Mouse (Mus musculus) heart, embryonic 15.5 days (tissue): ENCODE data around the gene Hist2h2aa1. TPM values are rescaled to one million over a fixed set of nuclear protein-coding genes. Genes with fewer than 3 reads are reported as not detected.
A peak's percentile ranks its signal among the peaks of the same experiment; 100 is the strongest.
"Not testable (repeated sequence)": the region's sequence is repeated elsewhere in the genome, so short reads cannot be mapped to it uniquely, and the experiment has no call there.

Experiments
- ATAC-seq: fragments of 200-750 bp; cut with Nextera tagmentation; replicated peaks from 2 replicates; pipeline ENCODE4 v1.8.0; 2017; ENCODE audit warnings: low read depth, moderate TSS enrichment; ENCODE audit not compliant: insufficient number of reproducible peaks, insufficient read depth, low FRiP score
- H3K27ac ChIP-seq: fragments of 300-500 bp; sonication (generic); 2 replicates; pipeline ENCODE4 v1.5.1; 2015; ENCODE audit warnings: mild to moderate bottlenecking, inconsistent platforms
- H3K27me3 ChIP-seq: fragments of 300-500 bp; sonication (generic); 2 replicates; pipeline ENCODE4 v1.6.1; 2015; ENCODE audit warnings: inconsistent platforms
- H3K36me3 ChIP-seq: fragments of 300-500 bp; sonication (generic); 2 replicates; pipeline ENCODE4 v1.6.1; 2015; ENCODE audit warnings: mild to moderate bottlenecking, inconsistent platforms
- H3K4me1 ChIP-seq: fragments of 300-500 bp; sonication (generic); replicated peaks from 2 replicates; pipeline ENCODE4 v1.6.1; 2015; ENCODE audit warnings: inconsistent platforms
- H3K4me2 ChIP-seq: fragments of 300-500 bp; sonication (generic); 2 replicates; pipeline ENCODE4 v1.6.1; 2015; ENCODE audit warnings: inconsistent platforms, mild to moderate bottlenecking, moderate library complexity
- H3K4me3 ChIP-seq: fragments of 300-500 bp; sonication (generic); 2 replicates; pipeline ENCODE4 v1.5.1; 2015; ENCODE audit warnings: mild to moderate bottlenecking, inconsistent platforms
- H3K9ac ChIP-seq: fragments of 300-500 bp; sonication (generic); 2 replicates; pipeline ENCODE4 v1.6.1; 2015; ENCODE audit warnings: mild to moderate bottlenecking, inconsistent platforms
- H3K9me3 ChIP-seq: fragments of 300-500 bp; sonication (generic); replicated peaks from 2 replicates; pipeline ENCODE4 v1.6.1; 2016; ENCODE audit warnings: inconsistent platforms
- WGBS: fragments of 180-500 bp; shearing (Covaris S2); methylation state at CpG from one replicate; pipeline ENCODE4 v1.1.7; 2015; ENCODE audit warnings: mixed read lengths; 5-methylcytosine and 5-hydroxymethylcytosine counted together
- polyA plus RNA-seq: library from polyadenylated mRNA; unstranded; fragments of >200 nt; fragmentation: Nextera tagmentation; extraction: Ambion mirVana; gene quantifications from 2 replicates; pipeline ENCODE4 v1.2.1, GENCODE M21; 2015

The Hist2h2aa1 gene
- polyA plus RNA-seq, 1 experiment from 2014 or later: 15.1 TPM

DNA sequence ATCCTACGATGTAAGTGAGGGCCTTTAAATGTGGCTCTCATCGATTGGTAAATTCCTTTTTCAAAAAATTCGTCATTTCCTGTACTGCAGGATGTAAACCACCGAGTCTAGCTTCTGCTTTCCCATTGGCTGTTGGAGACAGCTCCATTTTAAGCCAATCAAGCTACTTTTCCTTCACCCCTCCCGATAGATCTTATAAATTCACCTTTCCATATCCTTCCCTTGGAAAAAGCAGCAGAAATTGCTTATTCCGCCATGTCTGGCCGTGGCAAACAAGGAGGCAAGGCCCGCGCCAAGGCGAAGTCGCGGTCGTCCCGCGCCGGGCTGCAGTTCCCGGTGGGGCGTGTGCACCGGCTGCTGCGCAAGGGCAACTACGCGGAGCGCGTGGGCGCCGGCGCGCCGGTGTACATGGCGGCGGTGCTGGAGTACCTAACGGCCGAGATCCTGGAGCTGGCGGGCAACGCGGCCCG is 25.6 kb upstream of the Hist2h2aa1 start, which contains the start of the genes Bola1 and Hist2h2ab:
Gene Bola1, minus strand, starts transcription at position 49 of the 470 bp plus-strand sequence.
Gene Hist2h2ab, plus strand, starts transcription at position 205 of the 470 bp plus-strand sequence.
- Histone ChIP-seq H3K27me3 (no peaks in the 10 kb centered on the region), H3K27ac (peak within 1 kb of the TSS; percentile 99), H3K9ac (peak within 1 kb of the TSS; percentile 79), H3K4me3 (peak within 1 kb of the TSS; percentile 68), H3K36me3 (no peaks in the 10 kb centered on the region), H3K4me2 (peak within 1 kb of the TSS; percentile 83), H3K4me1 (peaks cover 33% of the 10 kb centered on the region), H3K9me3 (no peaks in the 10 kb centered on the region)
- WGBS: 0% methylated on average over 37 of the region's 37 CpGs
- peak; percentile 75 for ATAC-seq

DNA sequence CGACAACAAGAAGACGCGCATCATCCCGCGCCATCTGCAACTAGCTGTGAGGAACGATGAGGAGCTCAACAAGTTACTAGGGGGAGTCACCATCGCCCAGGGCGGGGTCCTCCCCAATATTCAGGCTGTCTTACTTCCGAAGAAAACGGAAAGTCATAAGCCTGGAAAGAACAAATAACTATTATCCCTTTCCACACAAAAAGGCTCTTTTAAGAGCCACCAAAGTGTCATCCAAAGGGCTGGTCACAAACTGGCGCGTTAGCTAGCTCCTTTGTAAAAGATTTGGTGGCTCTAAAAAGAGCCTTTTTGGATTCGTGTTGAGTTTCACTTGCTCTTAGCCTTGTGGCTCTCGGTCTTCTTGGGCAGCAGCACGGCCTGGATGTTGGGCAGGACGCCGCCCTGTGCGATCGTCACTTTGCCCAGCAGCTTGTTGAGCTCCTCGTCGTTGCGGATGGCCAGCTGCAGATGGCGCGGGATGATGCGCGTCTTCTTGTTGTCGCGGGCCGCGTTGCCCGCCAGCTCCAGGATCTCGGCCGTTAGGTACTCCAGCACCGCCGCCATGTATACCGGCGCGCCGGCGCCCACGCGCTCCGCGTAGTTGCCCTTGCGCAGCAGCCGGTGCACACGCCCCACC is 25.0 kb upstream of the Hist2h2aa1 start:
- H3K27me3 ChIP-seq, ATAC-seq, H3K9me3 ChIP-seq, H3K36me3 ChIP-seq: not testable (repeated sequence)
- peaks cover 35% of the 10 kb centered on the region for H3K4me1 ChIP-seq
- peak overlapping the region; percentile 99 for H3K27ac ChIP-seq
- WGBS: 0% methylated on average over 40 of the region's 47 CpGs
- H3K4me3 ChIP-seq: peak overlapping the region; percentile 68
- peak overlapping the region; percentile 79 for H3K9ac ChIP-seq
- H3K4me2 ChIP-seq: peak overlapping the region; percentile 83

DNA sequence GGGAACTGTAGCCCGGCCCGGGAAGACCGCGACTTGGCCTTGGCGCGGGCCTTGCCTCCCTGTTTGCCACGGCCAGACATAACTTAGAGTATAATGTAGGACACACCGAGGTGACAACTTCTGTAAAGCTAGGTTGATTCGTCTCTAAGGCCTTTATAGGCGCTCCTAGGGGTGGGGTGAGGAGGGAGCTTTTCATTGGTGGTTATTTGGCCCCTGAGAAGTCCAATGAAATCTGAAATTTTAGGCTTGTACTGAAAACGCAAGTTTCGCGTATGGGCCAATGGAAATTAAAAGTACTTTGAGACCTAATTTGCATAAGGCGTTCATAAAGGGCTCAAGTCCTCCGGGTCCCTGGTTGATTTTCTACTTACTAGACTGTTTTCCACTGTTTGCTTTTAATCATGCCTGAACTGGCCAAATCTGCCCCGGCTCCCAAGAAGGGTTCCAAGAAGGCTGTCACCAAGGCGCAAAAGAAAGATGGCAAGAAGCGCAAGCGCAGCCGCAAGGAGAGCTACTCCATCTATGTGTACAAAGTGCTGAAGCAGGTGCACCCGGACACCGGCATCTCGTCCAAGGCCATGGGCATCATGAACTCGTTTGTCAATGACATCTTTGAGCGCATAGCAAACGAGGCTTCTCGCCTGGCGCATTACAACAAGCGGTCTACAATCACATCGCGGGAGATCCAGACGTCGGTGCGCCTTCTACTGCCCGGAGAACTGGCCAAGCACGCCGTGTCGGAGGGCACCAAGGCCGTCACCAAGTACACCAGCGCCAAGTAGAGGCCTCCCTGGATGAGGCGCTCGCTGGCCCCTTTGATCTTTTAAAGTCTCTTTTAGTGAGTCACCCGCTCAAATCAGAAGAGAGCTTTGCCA is 24.3 kb upstream of the Hist2h2aa1 start, which contains the start of the genes Hist2h2ac and Hist2h2be:
Gene Hist2h2ac, minus strand, starts transcription at position 116 of the 875 bp plus-strand sequence.
Gene Hist2h2be, plus strand, starts transcription at position 355 of the 875 bp plus-strand sequence.
- peak; percentile 91 for ATAC-seq
- Histone ChIP-seq H3K4me3 (peak within 1 kb of the TSS; percentile 68), H3K4me2 (peak within 1 kb of the TSS; percentile 83), H3K27me3 (no peaks in the 10 kb centered on the region), H3K9me3 (no peaks in the 10 kb centered on the region), H3K36me3 (no peaks in the 10 kb centered on the region), H3K9ac (peak within 1 kb of the TSS; percentile 79), H3K4me1 (peaks cover 35% of the 10 kb centered on the region), H3K27ac (peak within 1 kb of the TSS; percentile 99)
- WGBS: under 1% methylated on average over 43 of the region's 43 CpGs

DNA sequence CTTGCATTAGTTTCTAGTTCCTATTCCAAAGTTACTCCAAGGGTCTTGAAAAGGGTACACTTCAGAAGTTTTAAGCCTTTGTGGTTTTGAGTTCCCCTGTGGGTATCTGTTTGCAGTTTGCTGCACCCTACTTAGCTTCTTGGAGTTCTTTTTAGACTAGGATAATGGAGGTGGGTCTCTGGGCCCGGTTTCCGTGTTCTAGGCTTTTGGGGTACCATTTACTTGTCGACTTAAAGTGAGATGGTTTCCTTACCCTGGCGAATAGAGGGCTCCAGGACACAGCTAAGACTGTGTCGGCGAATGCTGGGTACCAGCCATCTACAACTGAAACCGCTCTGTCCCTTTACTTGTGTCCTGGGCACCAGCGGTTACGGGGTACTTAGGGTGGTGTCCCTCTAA is 23.7 kb upstream of the Hist2h2aa1 start:
- H3K36me3 ChIP-seq: no peaks in the 10 kb centered on the region
- WGBS: 29% methylated on average over 9 of the region's 9 CpGs
- peak overlapping the region; percentile 68 for H3K4me3 ChIP-seq
- H3K9ac ChIP-seq: peak overlapping the region; percentile 79
- no peak for ATAC-seq
- H3K4me2 ChIP-seq: peak overlapping the region; percentile 83
- H3K27ac ChIP-seq: peak overlapping the region; percentile 99
- peaks cover 35% of the 10 kb centered on the region for H3K4me1 ChIP-seq
- no peaks in the 10 kb centered on the region for H3K27me3 ChIP-seq
- H3K9me3 ChIP-seq: no peaks in the 10 kb centered on the region

DNA sequence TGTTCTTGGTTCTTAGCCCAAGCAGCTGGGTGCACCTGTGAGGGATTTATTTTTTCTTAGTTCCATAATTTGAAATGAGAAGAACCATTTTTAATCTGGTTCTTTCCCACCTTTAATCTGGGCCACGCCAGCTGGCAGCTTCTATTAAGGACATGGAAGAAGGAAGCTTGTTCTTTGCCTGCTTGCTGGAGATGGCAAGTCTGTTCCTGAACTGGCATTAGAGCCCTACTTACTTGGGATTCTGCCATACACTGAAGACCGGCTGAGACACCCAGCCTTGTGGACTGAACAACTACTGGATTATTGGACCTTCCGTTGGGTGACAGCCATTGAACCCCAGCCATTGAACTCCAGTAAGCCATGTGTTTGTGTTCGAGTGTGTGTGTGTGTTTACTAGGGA is 22.5 kb upstream of the Hist2h2aa1 start:
- Histone ChIP-seq H3K9me3 (no peaks in the 10 kb centered on the region), H3K27ac (no peak overlapping the region), H3K4me2 (peak overlapping the region; percentile 83), H3K4me3 (no peak overlapping the region), H3K4me1 (peaks cover 37% of the 10 kb centered on the region), H3K27me3 (no peaks in the 10 kb centered on the region), H3K36me3 (no peaks in the 10 kb centered on the region), H3K9ac (no peak overlapping the region)
- WGBS: 91% methylated on average over 4 of the region's 4 CpGs
- ATAC-seq: no peak

DNA sequence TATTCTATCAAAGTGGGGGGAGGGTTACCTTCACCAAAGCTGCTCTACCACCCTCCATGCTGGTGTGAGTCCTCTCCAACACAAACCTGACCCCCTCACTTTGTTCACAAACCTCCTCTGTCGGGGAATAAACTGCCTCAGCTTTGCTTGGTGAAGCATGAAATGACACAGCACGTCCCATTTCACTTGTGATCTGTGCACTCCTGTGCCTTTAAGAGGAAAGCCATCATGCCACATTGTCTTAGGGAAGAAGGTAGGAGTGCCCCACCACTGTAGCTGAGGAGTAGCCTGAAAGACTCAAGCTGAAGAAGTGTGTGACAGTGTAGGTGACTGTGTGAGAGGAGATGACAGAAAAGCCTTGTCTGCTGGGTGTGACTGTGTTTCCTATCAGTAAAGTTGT is 19.9 kb upstream of the Hist2h2aa1 start:
- WGBS: 30% methylated on average over 2 of the region's 2 CpGs
- no peak overlapping the region for H3K9ac ChIP-seq
- no peak overlapping the region for H3K27ac ChIP-seq

DNA sequence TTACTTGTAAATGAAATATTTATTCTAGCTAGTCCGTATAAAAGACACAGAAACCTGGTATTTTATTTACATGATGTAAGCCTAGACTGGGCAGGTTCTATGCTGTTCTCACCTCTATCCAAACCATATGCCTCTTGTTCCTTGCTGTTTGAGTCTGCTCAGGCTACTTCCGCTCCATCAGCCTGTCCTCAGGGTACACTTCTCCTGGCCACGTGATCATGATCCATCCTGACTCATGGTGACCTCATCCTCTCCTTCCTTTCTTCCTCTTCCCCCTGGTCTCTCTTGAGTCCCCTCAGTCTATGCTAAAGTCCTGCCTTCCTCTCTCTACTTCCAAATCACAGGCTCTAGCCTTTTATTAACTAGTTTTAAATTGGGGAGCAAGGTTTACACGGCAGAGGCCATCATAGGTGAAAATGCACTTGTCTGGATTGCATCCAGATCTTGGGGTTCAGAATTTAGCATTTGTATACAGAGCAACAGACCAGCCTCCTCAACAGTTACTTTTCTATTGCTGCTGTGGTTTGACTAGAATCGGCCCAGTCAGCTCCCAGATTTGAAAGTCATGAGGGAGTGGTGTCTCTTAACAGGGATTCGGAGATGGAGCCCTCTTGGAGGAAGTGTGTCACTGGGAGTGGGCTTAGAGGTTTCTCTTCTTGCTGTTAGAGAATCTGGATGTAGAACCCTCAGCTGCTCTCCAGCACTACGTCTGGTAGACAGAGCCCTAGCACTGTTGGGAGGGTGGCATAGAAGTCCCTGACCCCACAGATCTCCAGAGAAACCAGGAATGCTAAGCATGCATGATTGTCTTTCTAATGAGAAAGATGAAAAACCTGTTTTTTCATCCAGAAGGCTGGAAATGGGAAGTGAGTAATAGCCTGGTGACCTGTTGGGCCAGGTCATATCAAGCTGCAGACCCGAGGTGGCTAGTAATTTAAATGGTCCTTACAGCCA is 18.3 kb upstream of the Hist2h2aa1 start:
- H3K27me3 ChIP-seq: no peaks in the 10 kb centered on the region
- H3K9me3 ChIP-seq: no peaks in the 10 kb centered on the region
- no peak for ATAC-seq
- H3K36me3 ChIP-seq: no peaks in the 10 kb centered on the region
- H3K4me1 ChIP-seq: peaks cover 21% of the 10 kb centered on the region
- no peak overlapping the region for H3K27ac ChIP-seq
- WGBS: 57% methylated on average over 8 of the region's 8 CpGs
- no peak overlapping the region for H3K4me3 ChIP-seq
- H3K9ac ChIP-seq: no peak overlapping the region
- H3K4me2 ChIP-seq: no peak overlapping the region

More for the DNA sequence above, 19.9 kb upstream of the Hist2h2aa1 start:
- Histone ChIP-seq H3K4me1 (peaks cover 29% of the 10 kb centered on the region), H3K27me3 (no peaks in the 10 kb centered on the region), H3K36me3 (no peaks in the 10 kb centered on the region), H3K4me3 (no peak overlapping the region), H3K4me2 (no peak overlapping the region), H3K9me3 (no peaks in the 10 kb centered on the region)
- no peak for ATAC-seq

DNA sequence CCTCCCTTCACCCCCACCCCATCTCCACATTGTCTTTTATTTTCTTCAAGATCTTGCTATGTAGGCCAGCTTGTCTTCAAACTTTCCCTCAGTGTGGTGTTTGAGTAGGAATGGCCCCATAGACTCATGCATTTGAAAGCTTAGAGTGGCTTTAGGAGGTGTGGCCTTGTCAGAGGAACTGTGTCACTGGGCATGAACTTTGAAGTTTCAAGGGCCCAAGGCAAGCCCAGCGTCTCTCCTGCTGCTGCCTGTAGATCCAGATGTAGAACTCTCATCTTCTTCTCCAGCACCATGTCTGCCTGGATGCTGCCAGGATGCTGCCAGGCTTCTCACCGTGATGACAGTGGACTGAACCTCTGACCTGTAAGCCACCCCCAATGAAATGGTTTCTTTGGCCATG is 16.5 kb upstream of the Hist2h2aa1 start:
- H3K4me1 ChIP-seq: 0 out of 2 replicates have a peak, but pooled peaks cover 7% of the 10 kb centered on the region
- no peak overlapping the region for H3K4me2 ChIP-seq
- H3K9ac ChIP-seq: no peak overlapping the region
- H3K27ac ChIP-seq: no peak overlapping the region
- no peaks in the 10 kb centered on the region for H3K9me3 ChIP-seq
- no peaks in the 10 kb centered on the region for H3K36me3 ChIP-seq
- H3K27me3 ChIP-seq: no peaks in the 10 kb centered on the region
- ATAC-seq: no peak
- WGBS: 61% methylated on average over 2 of the region's 2 CpGs
- H3K4me3 ChIP-seq: no peak overlapping the region

DNA sequence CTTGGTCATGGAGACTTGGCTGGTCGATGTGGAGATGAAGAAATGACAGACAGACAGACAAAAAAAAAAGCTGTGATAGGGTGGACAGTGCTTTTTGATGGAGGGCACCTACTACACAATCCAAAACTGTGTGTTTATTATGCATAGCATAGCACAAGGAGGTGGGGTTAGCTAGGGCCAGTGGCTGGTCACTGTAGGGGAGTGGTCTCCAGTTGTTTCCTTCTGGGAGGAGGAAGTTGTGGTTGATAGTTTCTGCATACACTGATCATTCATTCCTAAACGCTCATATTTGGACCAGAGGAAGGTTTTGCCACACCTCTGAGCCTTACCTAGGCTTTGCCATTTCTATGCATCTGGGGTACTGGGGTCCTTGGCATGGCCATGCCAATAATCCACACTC is 14.9 kb upstream of the Hist2h2aa1 start:
- no peak for ATAC-seq
- Histone ChIP-seq H3K4me2 (no peak overlapping the region), H3K27me3 (no peaks in the 10 kb centered on the region), H3K36me3 (no peaks in the 10 kb centered on the region), H3K9ac (no peak overlapping the region), H3K9me3 (no peaks in the 10 kb centered on the region), H3K4me1 (0 out of 2 replicates have a peak, but pooled peaks cover 3% of the 10 kb centered on the region), H3K4me3 (no peak overlapping the region), H3K27ac (no peak overlapping the region)
- WGBS: 63% methylated on average over 2 of the region's 2 CpGs

DNA sequence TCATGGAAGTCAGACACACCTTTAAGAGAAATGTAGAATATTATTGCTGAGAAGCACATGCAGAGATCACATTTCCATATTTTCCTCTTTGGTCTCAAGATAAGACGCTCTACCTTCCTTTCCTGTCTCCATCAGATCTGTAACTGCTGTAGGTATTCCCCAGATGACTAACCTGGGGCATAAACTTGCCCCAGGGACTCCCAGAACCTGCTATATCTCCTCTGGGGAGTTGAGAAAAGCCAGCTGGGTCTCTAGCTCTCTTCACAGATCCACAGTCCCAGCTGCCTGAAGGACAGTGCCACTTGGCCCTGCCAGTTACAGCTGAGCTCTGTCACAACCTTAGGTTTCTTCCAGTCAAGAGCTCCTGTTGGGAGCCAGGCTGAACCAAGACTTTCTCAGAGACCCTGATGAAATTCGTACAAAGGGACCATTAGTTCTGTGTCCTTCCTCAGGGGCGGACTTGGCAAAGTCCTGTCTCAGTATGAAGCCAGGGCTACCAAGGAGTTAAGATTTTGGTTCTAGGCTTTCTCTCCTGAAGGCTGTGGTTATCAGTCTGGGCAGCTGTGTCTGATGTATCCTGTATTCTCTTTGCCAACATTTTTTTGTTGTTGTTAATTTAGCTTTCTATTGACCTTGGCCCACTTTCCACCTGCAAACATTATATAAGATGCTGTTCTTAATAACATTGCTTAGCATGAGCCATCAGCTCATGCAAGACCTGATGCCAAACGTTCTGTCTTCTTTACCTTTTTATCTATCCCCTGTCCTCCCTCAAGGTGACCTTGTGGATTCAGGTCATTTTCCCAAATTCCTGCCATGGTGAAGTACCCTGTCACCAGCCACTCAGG is 14.2 kb upstream of the Hist2h2aa1 start:
- Histone ChIP-seq H3K9ac (no peak overlapping the region), H3K27ac (no peak overlapping the region), H3K4me3 (no peak overlapping the region), H3K27me3 (no peaks in the 10 kb centered on the region), H3K4me2 (no peak overlapping the region), H3K36me3 (no peaks in the 10 kb centered on the region), H3K9me3 (no peaks in the 10 kb centered on the region), H3K4me1 (0 out of 2 replicates have a peak, but pooled peaks cover 2% of the 10 kb centered on the region)
- ATAC-seq: no peak
- 61% methylated on average over 4 of the region's 4 CpGs for WGBS
